Mouse (Mus musculus): ENCODE data around the gene Khdc1c. TPM values are rescaled to one million over a fixed set of nuclear protein-coding genes. Genes with fewer than 3 reads are reported as not detected.
A peak's percentile ranks its signal among the peaks of the same experiment; 100 is the strongest.
"Not testable (repeated sequence)": the region's sequence is repeated elsewhere in the genome, so short reads cannot be mapped to it uniquely, and the experiment has no call there.

Gene Khdc1c
- not detected for total RNA-seq (2021)
- long read RNA-seq, result 0 reads

GRCm38 (mm10) chr1:21368031-21368430, at the start of gene Khdc1c:
Gene Khdc1c (plus strand): TSS chr1:21368331.
- DNase-seq (ENCODE audit: low spot score in 2 of 2), result not testable (repeated sequence)

GRCm38 (mm10) chr1:21320271-21320670, 47.9 kb upstream of the Khdc1c start:
- DNase-seq (ENCODE audit: low spot score in 2 of 2), result not testable (repeated sequence)

- no peak for DNase-seq (ENCODE audit: low spot score in 2 of 2)
These were observed 46.5 kb upstream of the Khdc1c start for GRCm38 (mm10) chr1:21321656-21322055.

- no peak for DNase-seq (ENCODE audit: low spot score in 2 of 2)
These were observed 44.0 kb upstream of the Khdc1c start for GRCm38 (mm10) chr1:21323996-21324574.

GRCm38 (mm10) chr1:21324633-21325032, 43.5 kb upstream of the Khdc1c start:
- DNase-seq (ENCODE audit: low spot score in 2 of 2), result no peak

GRCm38 (mm10) chr1:21326733-21327132, 41.4 kb upstream of the Khdc1c start:
- DNase-seq (ENCODE audit: low spot score in 2 of 2), result no peak

GRCm38 (mm10) chr1:21331161-21331560, 37.0 kb upstream of the Khdc1c start:
- not testable (repeated sequence) for DNase-seq (ENCODE audit: low spot score in 2 of 2)

- DNase-seq (ENCODE audit: low spot score in 2 of 2), result no peak
These were observed 34.7 kb upstream of the Khdc1c start for GRCm38 (mm10) chr1:21333222-21333973.

GRCm38 (mm10) chr1:21335836-21336235, 32.3 kb upstream of the Khdc1c start:
- DNase-seq (ENCODE audit: low spot score in 2 of 2), result no peak

GRCm38 (mm10) chr1:21340745-21341144, 27.4 kb upstream of the Khdc1c start:
- DNase-seq (ENCODE audit: low spot score in 2 of 2), result no peak

GRCm38 (mm10) chr1:21344253-21344652, 23.9 kb upstream of the Khdc1c start:
- peak; percentile 54 to 72 for DNase-seq (ENCODE audit: low spot score in 2 of 2)

- DNase-seq (ENCODE audit: low spot score in 2 of 2), result not testable (repeated sequence)
These were observed 23.4 kb upstream of the Khdc1c start for GRCm38 (mm10) chr1:21344752-21345151.

- DNase-seq (ENCODE audit: low spot score in 2 of 2), result no peak
These were observed 18.8 kb upstream of the Khdc1c start, which contains the start of gene Khdc1a for GRCm38 (mm10) chr1:21349341-21349740. Gene Khdc1a (plus strand): TSS chr1:21349641.

GRCm38 (mm10) chr1:21383256-21383655, 15.1 kb downstream of the Khdc1c start, which contains the start of gene Khdc1b:
Gene Khdc1b (plus strand): TSS chr1:21383556.
- no peak for DNase-seq (ENCODE audit: low spot score in 2 of 2)

GRCm38 (mm10) chr1:21391138-21391671, 23.1 kb downstream of the Khdc1c start:
- no peak for DNase-seq (ENCODE audit: low spot score in 2 of 2)

GRCm38 (mm10) chr1:21402804-21403203, 34.7 kb downstream of the Khdc1c start:
- DNase-seq (ENCODE audit: low spot score in 2 of 2), result no peak

GRCm38 (mm10) chr1:21407266-21407665, 39.1 kb downstream of the Khdc1c start:
- DNase-seq (ENCODE audit: low spot score in 2 of 2), result no peak

GRCm38 (mm10) chr1:21411331-21412196, 43.4 kb downstream of the Khdc1c start:
- DNase-seq (ENCODE audit: low spot score in 2 of 2), result peak; percentile 77 to 82

- peak in 1 of 2 experiments; percentile 33 for DNase-seq (ENCODE audit: low spot score in 2 of 2)
These were observed 44.0 kb downstream of the Khdc1c start for GRCm38 (mm10) chr1:21412197-21412555.

- DNase-seq (ENCODE audit: low spot score in 2 of 2), result peak; percentile 13 to 45
These were observed 51.2 kb downstream of the Khdc1c start for GRCm38 (mm10) chr1:21419370-21419769.
